Mouse (Mus musculus) fat pad, adult 2 months (tissue): ENCODE results near the gene Slc18a2.

ENCODE experiments used
- DNase-seq: peaks from one replicate; pipeline ENCODE4 v3.0.0-alpha.2; 2011; ENCODE audit warnings: low read depth, low spot score; ENCODE audit errors: extremely low read depth

Slc18a2 gene

DNA sequence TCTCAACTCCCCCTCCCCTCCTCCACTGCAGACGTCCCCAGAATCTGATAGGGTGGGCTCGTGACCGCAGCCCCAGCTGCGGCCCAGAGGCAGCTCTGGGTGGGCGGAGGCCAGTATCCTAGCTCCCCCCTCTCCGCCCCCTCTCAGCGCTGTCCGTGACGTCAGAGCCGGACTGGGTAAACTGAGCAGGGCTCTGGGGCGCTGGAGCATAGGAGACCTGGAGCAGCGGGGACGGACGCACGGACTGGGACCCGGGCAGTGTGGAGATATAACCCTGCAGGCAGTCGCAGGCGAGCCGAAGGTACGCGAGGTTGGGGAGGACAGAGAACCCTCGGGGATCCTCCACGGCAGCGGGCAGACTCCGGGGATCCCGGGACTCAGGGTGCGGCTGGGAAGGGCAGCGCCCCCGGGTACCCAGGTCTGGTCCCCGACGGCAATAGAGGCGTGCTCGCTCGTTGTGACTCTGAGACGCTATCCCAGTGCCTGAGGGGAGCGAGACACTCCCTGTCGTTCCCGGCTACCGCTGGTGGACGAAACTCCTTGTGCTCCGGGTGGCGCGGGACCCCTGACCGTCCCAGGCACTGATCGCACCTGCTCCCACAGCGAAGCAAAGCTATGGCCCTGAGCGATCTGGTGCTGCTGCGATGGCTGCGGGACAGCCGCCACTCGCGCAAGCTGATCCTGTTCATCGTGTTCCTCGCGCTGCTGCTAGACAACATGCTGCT lies at the start of gene Slc18a2:
Slc18a2 (plus strand) TSS at position 179 of the 725 bp plus-strand sequence.
- no peak for DNase-seq

- DNase-seq, result no peak
These were observed 43.8 kb upstream of the Slc18a2 start for GRCm38 (mm10) chr19:59216891-59217290.

DNA sequence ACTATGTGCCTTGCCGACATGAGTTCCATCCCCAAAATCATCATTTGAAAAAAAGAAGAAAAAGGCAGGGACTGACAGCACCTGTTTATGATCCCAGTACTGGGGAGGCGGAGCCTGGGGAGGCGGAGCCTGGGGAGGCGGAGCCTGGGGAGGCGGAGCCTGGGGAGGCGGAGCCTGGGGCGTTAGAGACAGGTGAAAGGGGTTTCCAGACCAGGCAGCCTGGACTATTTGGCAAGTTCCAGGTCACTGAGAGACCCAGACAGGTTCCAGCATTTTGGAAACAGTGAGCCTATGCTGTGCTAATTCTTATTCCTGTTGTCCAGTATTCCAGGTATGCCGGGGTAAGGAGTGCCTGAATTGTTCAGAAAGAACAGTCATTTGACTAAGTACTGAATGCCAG lies 41.7 kb upstream of the Slc18a2 start, which contains the start of gene Kcnk18:
Kcnk18 (plus strand) TSS at position 224 of the 400 bp plus-strand sequence.
- no peak for DNase-seq

GRCm38 (mm10) chr19:59221131-59221530 lies 39.6 kb upstream of the Slc18a2 start:
- DNase-seq, result no peak

- DNase-seq, result no peak
These were observed 32.3 kb upstream of the Slc18a2 start for GRCm38 (mm10) chr19:59228376-59228775.

- no peak for DNase-seq
These were observed 27.9 kb upstream of the Slc18a2 start for GRCm38 (mm10) chr19:59232786-59233185.

DNA sequence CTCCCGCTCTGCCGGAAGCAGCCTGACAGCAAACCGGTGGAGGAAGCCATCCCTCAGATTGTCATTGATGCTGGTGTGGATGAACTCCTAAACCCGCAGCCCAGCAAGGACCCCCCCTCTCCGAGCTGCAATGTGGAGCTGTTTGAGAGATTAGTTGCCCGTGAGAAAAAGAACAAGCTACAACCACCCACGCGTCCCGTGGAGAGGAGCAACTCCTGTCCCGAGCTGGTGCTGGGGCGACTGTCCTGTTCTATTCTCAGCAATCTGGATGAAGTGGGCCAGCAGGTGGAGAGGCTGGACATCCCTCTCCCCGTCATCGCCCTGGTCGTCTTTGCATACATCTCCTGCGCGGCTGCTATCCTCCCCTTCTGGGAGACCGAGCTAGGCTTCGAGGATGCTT lies 25.7 kb upstream of the Slc18a2 start:
- no peak for DNase-seq

DNA sequence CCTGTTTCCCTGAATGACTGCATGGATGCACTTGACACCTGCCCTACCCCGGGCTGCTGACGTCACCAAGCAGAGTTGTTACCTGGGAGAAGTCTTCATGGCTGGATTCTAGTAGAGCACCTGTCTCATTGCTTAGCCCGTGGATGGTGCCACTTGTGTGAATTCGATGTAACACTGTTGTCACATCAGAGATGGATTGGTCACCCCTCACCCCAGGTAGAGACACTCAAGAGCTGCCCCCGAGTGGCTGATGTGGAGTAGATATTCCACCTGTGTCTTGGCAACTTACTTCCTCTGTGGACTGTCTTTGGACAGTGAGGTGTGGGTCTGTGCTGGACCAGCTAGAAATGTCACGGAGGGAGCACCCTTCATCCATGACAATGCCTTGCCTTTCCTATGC lies 24.6 kb upstream of the Slc18a2 start:
- no peak for DNase-seq

DNA sequence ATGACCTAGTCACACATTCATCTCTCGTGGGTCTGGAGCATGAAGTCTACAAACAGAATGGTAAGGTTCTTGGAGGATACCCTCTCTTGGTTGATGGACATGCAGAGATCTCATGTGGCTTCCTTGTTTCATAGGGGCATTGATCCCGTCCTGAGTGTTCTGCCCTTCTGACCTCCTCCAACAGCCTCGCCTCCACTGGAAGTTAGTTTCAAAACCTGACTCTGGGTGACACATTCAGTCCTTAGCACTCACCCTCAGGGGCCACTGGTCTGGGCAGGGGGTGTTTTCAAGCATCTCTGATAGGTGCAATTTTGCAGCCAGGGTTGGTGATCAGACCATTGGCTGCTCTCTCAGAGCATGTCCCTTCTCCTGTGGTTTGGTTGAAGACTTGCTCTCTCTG lies 22.1 kb upstream of the Slc18a2 start:
- no peak for DNase-seq

- DNase-seq, result no peak
These were observed 21.4 kb upstream of the Slc18a2 start for GRCm38 (mm10) chr19:59239124-59239817.

GRCm38 (mm10) chr19:59241987-59242386 lies 18.7 kb upstream of the Slc18a2 start:
- DNase-seq, result no peak

- no peak for DNase-seq
These were observed 17.6 kb upstream of the Slc18a2 start for GRCm38 (mm10) chr19:59243057-59243456.

DNA sequence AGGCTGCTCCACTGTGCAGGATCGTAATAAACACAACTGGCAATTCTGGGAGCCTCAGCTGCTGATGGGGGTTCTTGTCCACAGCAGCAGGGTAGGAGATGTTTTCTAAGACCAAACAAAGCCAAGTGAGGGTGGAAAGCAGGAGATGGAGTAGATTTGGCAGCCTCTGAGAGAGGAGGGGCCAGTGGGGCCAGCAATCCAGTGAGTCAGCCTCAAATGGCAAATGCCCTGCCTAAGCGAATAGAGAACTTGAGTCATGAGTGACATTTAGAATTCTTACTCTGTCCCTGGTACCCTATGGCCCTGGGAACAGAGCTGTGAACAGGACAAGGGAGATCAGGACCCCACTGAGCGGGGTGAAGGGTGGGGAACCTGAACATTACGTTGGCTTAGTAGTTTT lies 12.6 kb upstream of the Slc18a2 start:
- DNase-seq, result no peak

DNA sequence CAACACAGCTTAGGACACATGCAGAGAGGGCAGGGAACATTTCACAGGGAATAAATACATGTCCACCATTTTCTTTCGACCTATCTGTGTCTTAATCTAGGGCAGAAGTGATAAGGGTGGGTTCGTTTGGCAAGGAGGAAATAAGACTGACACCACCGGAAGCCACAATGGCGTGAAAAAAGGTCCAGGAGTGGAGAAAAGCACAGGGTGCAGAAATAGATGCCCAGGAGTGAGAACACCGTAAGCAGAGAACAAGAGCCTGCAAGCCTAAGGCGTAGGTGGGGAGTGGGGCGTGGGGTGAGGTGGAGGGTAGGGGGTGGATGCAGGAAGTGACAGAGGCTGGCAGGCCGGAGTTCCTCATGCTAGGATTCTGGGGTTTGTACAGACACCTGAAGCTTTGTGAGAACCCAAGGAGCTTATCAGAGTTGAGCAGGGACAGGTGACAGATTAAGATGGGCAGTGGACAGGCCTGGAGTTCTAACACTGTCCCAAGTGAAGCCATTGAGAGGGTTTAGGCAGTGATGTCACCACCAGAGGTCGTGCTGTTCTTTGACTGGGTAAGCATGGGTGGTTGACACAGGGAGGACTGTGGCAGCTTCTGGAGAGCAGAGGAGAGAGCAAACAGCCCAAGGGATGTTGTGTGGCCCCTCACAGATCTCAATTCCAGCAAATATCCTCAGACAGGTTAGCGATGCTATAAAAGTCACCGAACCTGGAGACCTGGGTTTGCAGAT lies 12.0 kb upstream of the Slc18a2 start:
- no peak for DNase-seq

GRCm38 (mm10) chr19:59252651-59253050 lies 8.0 kb upstream of the Slc18a2 start:
- DNase-seq, result no peak

DNA sequence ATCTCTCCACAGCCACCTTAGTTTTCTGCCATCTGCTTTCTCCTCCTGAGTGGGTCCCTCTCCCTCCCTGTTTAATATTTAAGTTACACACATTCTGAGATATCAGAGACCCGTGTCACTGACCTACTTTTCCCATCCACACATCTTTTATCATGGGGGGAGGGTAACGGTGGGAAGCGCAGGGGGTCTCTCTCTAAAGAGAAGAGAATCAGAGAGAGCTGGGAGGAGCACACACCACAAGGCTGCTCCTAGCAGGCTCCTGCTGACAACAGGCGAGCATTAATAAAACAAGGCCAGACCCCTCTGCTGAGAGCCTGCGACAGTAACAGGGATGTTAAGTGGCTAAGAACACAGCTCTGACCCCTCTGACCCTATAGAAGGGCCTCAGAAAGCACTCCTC lies 1.1 kb upstream of the Slc18a2 start:
- DNase-seq, result no peak

GRCm38 (mm10) chr19:59261604-59262003 lies 908 bp downstream of the Slc18a2 start:
- DNase-seq, result no peak

GRCm38 (mm10) chr19:59263171-59263570 lies 2.5 kb downstream of the Slc18a2 start:
- no peak for DNase-seq

DNA sequence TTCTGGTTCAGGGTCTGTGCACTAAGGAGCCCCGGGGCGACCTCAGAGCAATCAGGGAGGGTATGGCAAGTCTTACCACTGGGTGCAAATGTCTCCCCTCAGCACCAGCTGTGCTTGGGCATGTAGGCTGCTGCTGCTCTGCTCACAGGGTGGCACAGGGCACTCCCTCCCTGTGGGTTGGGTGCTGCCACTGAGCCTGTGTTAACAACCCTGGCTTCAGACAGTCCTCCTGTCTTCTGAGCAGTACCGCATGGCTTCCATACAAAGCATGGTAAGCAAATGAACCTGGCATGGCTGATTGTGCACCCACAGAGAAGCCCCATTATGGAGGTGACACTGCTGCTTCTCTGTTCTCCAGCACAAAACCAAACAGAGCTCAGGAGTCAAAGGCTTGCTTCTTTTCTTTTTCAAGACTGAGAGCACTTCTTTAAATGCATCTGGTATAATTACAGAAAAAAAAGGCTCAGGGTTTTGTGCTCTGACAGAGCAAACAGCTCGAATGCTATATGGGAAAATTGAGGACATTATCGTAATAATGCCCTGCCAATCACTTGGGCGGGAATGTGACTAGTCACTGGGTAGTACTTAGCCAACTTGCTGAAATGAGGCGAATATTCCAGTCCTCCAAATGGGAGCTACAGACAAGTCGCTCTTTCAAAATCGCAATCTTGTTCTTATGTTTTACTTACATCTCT lies 4.3 kb downstream of the Slc18a2 start:
- DNase-seq, result no peak

- no peak for DNase-seq
These were observed 5.2 kb downstream of the Slc18a2 start for GRCm38 (mm10) chr19:59265907-59266306.

- DNase-seq, result no peak
These were observed 6.8 kb downstream of the Slc18a2 start for GRCm38 (mm10) chr19:59267417-59267963.
